Mouse (Mus musculus) adrenal gland, postnatal 0 days (tissue): ENCODE data around the gene 4930519G04Rik. TPM values are rescaled to one million over a fixed set of nuclear protein-coding genes. Genes with fewer than 3 reads are reported as not detected.

ENCODE experiments used
- microRNA-seq: library from miRNA; unstranded; fragments of <30 nt; microRNA quantifications from one replicate; pipeline ENCODE4, GENCODE M21; 2016; ENCODE audit warnings: borderline replicate concordance; ENCODE audit not compliant: insufficient number of aligned reads
- polyA plus RNA-seq: library from polyadenylated mRNA; unstranded; fragments of >200 nt; fragmentation: Nextera tagmentation; extraction: Ambion mirVana; gene quantifications from 2 replicates; pipeline ENCODE4 v1.2.1, GENCODE M21; 2015

The 4930519G04Rik gene
- not detected in 2 replicates for polyA plus RNA-seq

GRCm38 (mm10) chr5:114853364-114853763 lies at the start of gene 4930519G04Rik:
TSS of gene 4930519G04Rik (plus strand) at chr5:114853664.

GRCm38 (mm10) chr5:114822796-114823688 lies 30.4 kb upstream of the 4930519G04Rik start, which contains the start of gene 1500011B03Rik:
TSS of gene 1500011B03Rik (minus strand) at chr5:114823468.

DNA sequence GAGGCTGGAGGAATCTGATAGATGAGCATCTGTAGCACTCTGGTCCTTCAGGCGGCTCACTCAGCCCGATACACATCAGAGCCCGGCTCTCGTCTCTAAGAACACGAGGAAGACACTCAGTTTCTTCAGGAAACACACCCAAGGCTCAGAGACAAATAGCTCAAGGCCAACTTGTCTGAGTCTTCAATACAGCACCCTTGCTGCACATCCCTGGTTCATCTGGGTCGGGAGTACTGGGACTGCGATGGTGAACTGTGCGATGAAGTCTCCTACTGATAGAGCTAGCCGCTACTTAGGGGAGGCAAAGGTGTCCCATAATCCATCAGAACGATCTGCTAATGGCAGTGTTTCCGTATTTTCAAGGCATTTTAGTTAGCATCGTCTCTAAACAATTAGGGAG lies 5.1 kb downstream of the 4930519G04Rik start, which contains the start of gene Gm9936:
TSS of gene Gm9936 (minus strand) at position 101 of the 400 bp plus-strand sequence.

GRCm38 (mm10) chr5:114896688-114897373 lies 43.4 kb downstream of the 4930519G04Rik start, which contains the start of gene Oasl2:
TSS of gene Oasl2 (plus strand) at chr5:114896936.

DNA sequence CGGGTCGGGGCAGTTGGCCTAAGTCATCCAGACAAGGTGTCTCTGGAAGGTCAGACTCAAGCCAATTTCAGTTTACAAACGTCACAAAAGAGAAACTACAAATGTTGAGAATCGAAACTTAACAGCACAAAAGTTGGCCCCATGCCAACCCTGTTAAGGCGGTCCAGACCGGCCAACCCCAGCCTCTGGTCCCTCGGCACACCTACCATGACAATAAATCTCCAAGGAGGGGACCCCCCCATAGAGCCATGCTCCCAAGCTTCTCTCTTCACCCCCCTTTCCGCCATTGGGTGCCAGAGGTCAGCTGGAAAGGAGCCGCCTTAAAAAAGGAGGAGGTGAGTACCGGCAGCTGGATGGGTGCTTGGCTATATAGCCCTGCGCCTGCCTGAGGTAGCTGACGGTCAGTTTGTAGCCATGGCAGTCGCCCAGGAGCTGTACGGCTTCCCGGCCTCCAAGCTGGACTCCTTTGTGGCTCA lies 69.6 kb downstream of the 4930519G04Rik start, which contains the start of gene Oasl1:
TSS of gene Oasl1 (plus strand) at position 243 of the 476 bp plus-strand sequence.

Small RNAs within 50 kb of the gene (microRNA-seq; reads per million reads assigned to microRNA genes)
- gene Mir6240: 17.9 reads per million, percentile 24 among the genes with 10 or more reads in this experiment

Other genes starting within 250 kb of the 4930519G04Rik start
- gene Trpv4, start 195.2 kb upstream of the 4930519G04Rik start, polyA plus RNA-seq: 3.7 and 3.8 TPM in 2 replicates
- 46.7 and 86.7 TPM in 2 replicates for gene Gltp, start 162.7 kb upstream of the 4930519G04Rik start, polyA plus RNA-seq
- 5.8 and 8.6 TPM in 2 replicates for gene Tchp, start 145.9 kb upstream of the 4930519G04Rik start, polyA plus RNA-seq
- 48.9 and 71.9 TPM in 2 replicates for gene Ankrd13a, start 79.0 kb upstream of the 4930519G04Rik start, polyA plus RNA-seq
- gene Git2, start 78.1 kb upstream of the 4930519G04Rik start, polyA plus RNA-seq: 26.2 and 32.5 TPM in 2 replicates
- 198 and 268 TPM in 2 replicates for gene 1500011B03Rik, start 30.2 kb upstream of the 4930519G04Rik start, polyA plus RNA-seq
- 0.17 and 0.68 TPM in 2 replicates for gene Gm9936, start 5.0 kb downstream of the 4930519G04Rik start, polyA plus RNA-seq
- 31.4 and 33.4 TPM in 2 replicates for gene Oasl2, start 43.3 kb downstream of the 4930519G04Rik start, polyA plus RNA-seq
- 2.3 TPM in 2 replicates for gene Oasl1, start 69.6 kb downstream of the 4930519G04Rik start, polyA plus RNA-seq
- 53.5 and 59.4 TPM in 2 replicates for gene 2210016L21Rik, start 88.5 kb downstream of the 4930519G04Rik start, polyA plus RNA-seq
- gene Hnf1a, start 117.4 kb downstream of the 4930519G04Rik start, polyA plus RNA-seq: 0.43 and 0.47 TPM in 2 replicates
- 29.7 and 40.9 TPM in 2 replicates for gene Sppl3, start 157.5 kb downstream of the 4930519G04Rik start, polyA plus RNA-seq
- 14.9 and 15.3 TPM in 2 replicates for gene Gm10401, start 244.6 kb downstream of the 4930519G04Rik start, polyA plus RNA-seq